Mouse (Mus musculus) intestine, embryonic 14.5 days (tissue): ENCODE measurements at regions not wholly inside any gene's neighbourhood (a gene's known extent, or its start where the extent isn't known, plus 50 kb on each side); places are given as distances from the start of the nearest gene placed in this dataset.

Experiments
- ATAC-seq: fragments of 200-750 bp; cut with Nextera tagmentation; replicated peaks from 2 replicates; pipeline ENCODE4 v1.8.0; 2017; ENCODE audit warnings: low read depth, moderate number of reproducible peaks, moderate TSS enrichment, moderate library complexity; ENCODE audit not compliant: low FRiP score, low TSS enrichment
- DNase-seq: peaks from one replicate; pipeline ENCODE4 v3.0.0-alpha.2; 2018; ENCODE audit warnings: low spot score
- H3K27ac ChIP-seq: fragments of 300-500 bp; sonication (generic); 2 replicates; pipeline ENCODE4 v1.5.1; 2014; ENCODE audit warnings: low read depth, mild to moderate bottlenecking, control low read depth
- H3K27me3 ChIP-seq: fragments of 300-500 bp; sonication (generic); replicated peaks from 2 replicates; pipeline ENCODE4 v1.6.1; 2014; ENCODE audit warnings: low read length, control low read depth; ENCODE audit not compliant: control insufficient read depth, insufficient read depth
- H3K36me3 ChIP-seq: fragments of 300-500 bp; sonication (generic); 2 replicates; pipeline ENCODE4 v1.6.1; 2014; ENCODE audit warnings: low read length, control low read depth; ENCODE audit not compliant: control insufficient read depth, insufficient read depth
- H3K4me1 ChIP-seq: fragments of 300-500 bp; sonication (generic); replicated peaks from 2 replicates; pipeline ENCODE4 v1.6.1; 2014; ENCODE audit warnings: low read length, control low read depth, mixed read lengths; ENCODE audit not compliant: control insufficient read depth, insufficient read depth
- H3K4me2 ChIP-seq: fragments of 300-500 bp; sonication (generic); 2 replicates; pipeline ENCODE4 v1.6.1; 2014; ENCODE audit warnings: low read length
- H3K4me3 ChIP-seq: fragments of 300-500 bp; sonication (generic); 2 replicates; pipeline ENCODE4 v1.5.1; 2014; ENCODE audit warnings: low read depth, low read length, control low read depth, mixed read lengths
- H3K9ac ChIP-seq: fragments of 300-500 bp; sonication (generic); 2 replicates; pipeline ENCODE4 v1.6.1; 2014; ENCODE audit warnings: mild to moderate bottlenecking, low read length
- H3K9me3 ChIP-seq: fragments of 300-500 bp; sonication (generic); 2 replicates; pipeline ENCODE4 v1.6.1; 2016; ENCODE audit warnings: low read length, control low read depth; ENCODE audit not compliant: control insufficient read depth
- WGBS: fragments of 180-500 bp; shearing (Covaris S2); extraction: QIAGEN DNeasy Blood & Tissue Kit; methylation state at CpG from one replicate; pipeline ENCODE4 v1.1.7; 2014; 5-methylcytosine and 5-hydroxymethylcytosine counted together

DNA sequence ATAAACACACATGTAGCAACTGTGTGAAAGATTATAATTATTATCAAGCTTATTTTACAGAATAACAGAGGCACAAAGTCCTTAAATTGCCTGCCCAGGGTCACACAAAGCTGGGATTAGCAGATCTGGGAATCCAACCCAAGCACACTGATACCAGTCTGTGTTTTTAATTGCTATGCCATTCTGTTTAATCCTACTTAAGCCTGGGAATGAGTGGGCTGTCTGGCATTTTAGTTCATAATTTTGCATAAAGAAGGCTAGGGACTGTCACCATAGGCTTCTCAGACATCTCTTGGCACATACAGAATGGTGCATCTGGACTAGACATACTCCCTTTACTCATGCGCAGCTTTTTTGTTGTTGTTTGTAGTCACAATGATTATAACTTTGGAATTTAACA, 78.4 kb upstream of the Prmt6 start:
- H3K9me3 ChIP-seq = no peaks in the 10 kb centered on the region
- H3K4me1 ChIP-seq = no peaks in the 10 kb centered on the region
- 81% methylated on average over 1 of the region's 1 CpGs for WGBS
- no peak overlapping the region for H3K4me2 ChIP-seq
- no peak overlapping the region for H3K4me3 ChIP-seq
- H3K27ac ChIP-seq = no peak overlapping the region
- H3K27me3 ChIP-seq = no peaks in the 10 kb centered on the region
- ATAC-seq = no peak
- no peak for DNase-seq
- H3K36me3 ChIP-seq = no peaks in the 10 kb centered on the region
- H3K9ac ChIP-seq = no peak overlapping the region

DNA sequence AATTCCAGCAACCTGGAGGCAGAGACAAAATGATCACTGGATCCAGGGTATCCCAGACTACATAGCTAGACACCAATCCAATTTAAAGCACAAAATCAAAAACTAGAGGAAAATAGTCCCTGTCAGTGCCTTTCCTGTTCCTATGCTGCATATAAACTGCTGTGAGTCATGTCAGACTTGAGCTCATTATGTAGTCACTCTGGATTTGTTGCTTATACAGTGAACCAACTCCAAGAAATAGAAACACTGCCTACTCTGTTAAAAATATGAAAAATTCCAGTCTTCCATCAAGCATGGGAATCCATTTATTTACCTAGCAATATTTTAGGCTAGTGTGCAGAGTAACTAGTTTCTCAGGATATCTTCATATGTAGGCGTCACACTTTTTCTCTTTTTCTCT, 59.5 kb upstream of the Prmt6 start:
- no peak overlapping the region for H3K4me3 ChIP-seq
- no peak overlapping the region for H3K9ac ChIP-seq
- 86% methylated on average over 1 of the region's 1 CpGs for WGBS
- no peaks in the 10 kb centered on the region for H3K27me3 ChIP-seq
- ATAC-seq (no peak), DNase-seq (no peak)
- H3K9me3 ChIP-seq = no peaks in the 10 kb centered on the region
- H3K36me3 ChIP-seq = no peaks in the 10 kb centered on the region
- no peaks in the 10 kb centered on the region for H3K4me1 ChIP-seq
- no peak overlapping the region for H3K4me2 ChIP-seq
- no peak overlapping the region for H3K27ac ChIP-seq

DNA sequence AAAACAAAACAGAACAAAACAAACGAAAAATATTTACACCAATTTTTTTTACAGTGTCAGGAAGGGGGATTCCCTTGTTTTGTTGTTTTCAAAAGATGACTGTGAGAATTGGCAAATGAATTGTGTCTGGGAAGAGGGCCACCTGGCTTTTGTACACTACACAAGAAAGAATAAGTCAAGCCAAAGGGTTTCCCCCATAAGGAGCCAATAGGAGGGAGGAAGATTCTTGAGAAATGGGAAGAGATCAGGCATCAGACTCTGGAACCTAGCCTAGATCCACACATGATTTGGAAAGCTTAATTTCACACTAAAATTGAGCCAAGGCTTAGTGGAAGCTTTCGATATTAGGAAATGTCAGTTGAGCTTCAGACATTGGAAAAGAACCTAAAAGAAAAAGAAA, 52.4 kb upstream of the Prmt6 start:
- H3K36me3 ChIP-seq = no peaks in the 10 kb centered on the region
- no peak overlapping the region for H3K27ac ChIP-seq
- no peaks in the 10 kb centered on the region for H3K9me3 ChIP-seq
- no peak overlapping the region for H3K9ac ChIP-seq
- no peak overlapping the region for H3K4me2 ChIP-seq
- DNase-seq = no peak
- 78% methylated on average over 2 of the region's 2 CpGs for WGBS
- no peak overlapping the region for H3K4me3 ChIP-seq
- H3K27me3 ChIP-seq = no peaks in the 10 kb centered on the region
- no peak for ATAC-seq
- H3K4me1 ChIP-seq = no peaks in the 10 kb centered on the region
